Mouse (Mus musculus) embryo, embryonic 11 days (tissue): ENCODE data around the gene Oit3.

ENCODE experiments used
- DNase-seq: peaks from one replicate; pipeline ENCODE4 v3.0.0-alpha.2; 2015

Oit3 gene

GRCm38 (mm10) chr10:59441735-59442134 is at the start of gene Oit3:
Oit3 (minus strand) TSS chr10:59441778.
- no peak for DNase-seq

- DNase-seq: no peak
These were observed 49.3 kb upstream of the Oit3 start for GRCm38 (mm10) chr10:59490920-59491319.

- DNase-seq: no peak
These were observed 47.8 kb upstream of the Oit3 start for GRCm38 (mm10) chr10:59489411-59489810.

- DNase-seq: no peak
These were observed 45.8 kb upstream of the Oit3 start for GRCm38 (mm10) chr10:59487351-59487750.

- no peak for DNase-seq
These were observed 42.7 kb upstream of the Oit3 start for GRCm38 (mm10) chr10:59484318-59484717.

- DNase-seq: no peak
These were observed 39.8 kb upstream of the Oit3 start for GRCm38 (mm10) chr10:59481381-59481780.

- DNase-seq: no peak
These were observed 28.9 kb upstream of the Oit3 start for GRCm38 (mm10) chr10:59470451-59470850.

- DNase-seq: no peak
These were observed 25.7 kb upstream of the Oit3 start for GRCm38 (mm10) chr10:59467297-59467696.

- DNase-seq: no peak
These were observed 25.0 kb upstream of the Oit3 start for GRCm38 (mm10) chr10:59466626-59467025.

GRCm38 (mm10) chr10:59465546-59465945 is 24.0 kb upstream of the Oit3 start:
- DNase-seq: no peak

- no peak for DNase-seq
These were observed 20.7 kb upstream of the Oit3 start for GRCm38 (mm10) chr10:59462307-59462706.

GRCm38 (mm10) chr10:59459767-59460166 is 18.2 kb upstream of the Oit3 start:
- DNase-seq: no peak

GRCm38 (mm10) chr10:59454631-59455030 is 13.1 kb upstream of the Oit3 start:
- no peak for DNase-seq

- peak; percentile 72 for DNase-seq
These were observed 10.3 kb upstream of the Oit3 start for GRCm38 (mm10) chr10:59451839-59452238.

- no peak for DNase-seq
These were observed 6.0 kb upstream of the Oit3 start for GRCm38 (mm10) chr10:59447546-59447945.

GRCm38 (mm10) chr10:59446911-59447437 is 5.4 kb upstream of the Oit3 start:
- DNase-seq: no peak

- DNase-seq: no peak
These were observed 3.1 kb upstream of the Oit3 start for GRCm38 (mm10) chr10:59444635-59445034.

GRCm38 (mm10) chr10:59444106-59444505 is 2.5 kb upstream of the Oit3 start:
- DNase-seq: no peak

GRCm38 (mm10) chr10:59443212-59443611 is 1.6 kb upstream of the Oit3 start:
- DNase-seq: peak; percentile 56

GRCm38 (mm10) chr10:59440177-59440576 is 1.4 kb downstream of the Oit3 start:
- DNase-seq: no peak

GRCm38 (mm10) chr10:59439508-59439931 is 2.1 kb downstream of the Oit3 start:
- DNase-seq: no peak

GRCm38 (mm10) chr10:59438651-59439050 is 2.9 kb downstream of the Oit3 start:
- DNase-seq: no peak

- DNase-seq: no peak
These were observed 5.8 kb downstream of the Oit3 start for GRCm38 (mm10) chr10:59435746-59436145.

GRCm38 (mm10) chr10:59430701-59431218 is 10.8 kb downstream of the Oit3 start:
- DNase-seq: no peak

- no peak for DNase-seq
These were observed 12.0 kb downstream of the Oit3 start for GRCm38 (mm10) chr10:59429448-59430135.
